Mouse (Mus musculus) heart, embryonic 10.5 days (tissue): ENCODE measurements around the gene Tspyl4. TPM values are rescaled to one million over a fixed set of nuclear protein-coding genes. Genes with fewer than 3 reads are reported as not detected.
"Not testable (repeated sequence)": the region's sequence is repeated elsewhere in the genome, so short reads cannot be mapped to it uniquely, and the experiment has no call there.

ENCODE experiments used
- DNase-seq: peaks from one replicate; pipeline ENCODE4 v3.0.0-alpha.2; 2017; ENCODE audit warnings: low spot score
- H3K27ac ChIP-seq: fragments of 300-500 bp; sonication (generic); 2 replicates; pipeline ENCODE4 v1.5.1; 2016; ENCODE audit warnings: mild to moderate bottlenecking
- H3K27me3 ChIP-seq: fragments of 300-500 bp; sonication (generic); 2 replicates; pipeline ENCODE4 v1.6.1; 2016; ENCODE audit warnings: mild to moderate bottlenecking; ENCODE audit not compliant: poor library complexity, insufficient read depth, severe bottlenecking
- H3K36me3 ChIP-seq: fragments of 300-500 bp; sonication (generic); 2 replicates; pipeline ENCODE4 v1.6.1; 2016; ENCODE audit warnings: mild to moderate bottlenecking, moderate library complexity
- H3K4me1 ChIP-seq: fragments of 300-500 bp; sonication (generic); 2 replicates; pipeline ENCODE4 v1.6.1; 2016; ENCODE audit warnings: mild to moderate bottlenecking
- H3K4me3 ChIP-seq: fragments of 300-500 bp; sonication (generic); 2 replicates; pipeline ENCODE4 v1.5.1; 2016; ENCODE audit warnings: mild to moderate bottlenecking, moderate library complexity
- H3K9me3 ChIP-seq: fragments of 300-500 bp; sonication (generic); 2 replicates; pipeline ENCODE4 v1.6.1; 2016; ENCODE audit warnings: mild to moderate bottlenecking, moderate library complexity
- WGBS: fragments of 180-500 bp; shearing (Covaris S2); methylation state at CpG from one replicate; pipeline ENCODE4 v1.1.7; 2016; 5-methylcytosine and 5-hydroxymethylcytosine counted together
- polyA plus RNA-seq: library from polyadenylated mRNA; unstranded; fragments of >200 nt; fragmentation: Nextera tagmentation; extraction: Ambion mirVana; gene quantifications from 2 replicates; pipeline ENCODE4 v1.2.1, GENCODE M21; 2016

Gene Tspyl4
- 20.7 and 21.7 TPM in 2 replicates for polyA plus RNA-seq

DNA sequence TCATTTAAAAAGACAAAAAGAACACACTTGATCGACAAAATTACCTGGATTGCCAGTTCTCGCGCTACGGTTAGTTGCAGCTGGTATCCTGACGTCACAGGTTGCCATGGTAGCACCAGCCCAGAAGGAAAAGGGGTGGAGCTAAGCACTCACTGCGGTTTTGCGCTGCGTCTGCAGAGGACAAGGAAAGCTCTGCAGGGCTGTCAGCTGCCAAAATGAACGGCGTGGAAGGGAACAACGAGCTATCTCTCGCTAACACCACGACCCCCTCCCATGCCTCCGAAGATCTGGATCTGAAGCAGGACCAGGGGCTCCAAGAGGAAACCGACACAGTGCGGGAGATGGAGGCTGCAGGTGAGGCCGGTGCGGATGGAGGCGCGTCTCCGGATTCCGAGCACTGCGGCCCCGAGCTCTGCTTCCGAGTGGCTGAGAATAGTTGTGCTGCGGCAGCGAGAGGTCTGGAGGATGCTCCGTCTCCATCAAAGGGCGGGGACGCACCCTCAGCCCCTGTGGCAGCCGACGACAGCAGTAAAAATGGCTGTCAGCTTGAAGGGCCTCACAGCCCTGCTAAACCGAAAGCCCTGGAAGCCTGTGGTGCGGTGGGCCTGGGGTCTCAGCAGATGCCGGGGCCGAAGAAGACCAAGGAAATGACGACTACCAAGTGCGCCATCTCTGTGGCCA lies at the start of gene Tspyl4:
Gene Tspyl4, plus strand, starts transcription at position 144 of the 681 bp plus-strand sequence.
- peak; percentile 96 for DNase-seq
- H3K9me3 ChIP-seq = no peaks in the 10 kb centered on the region
- no peaks in the 10 kb centered on the region for H3K27me3 ChIP-seq
- peak within 1 kb of the TSS; percentile 80 for H3K4me3 ChIP-seq
- H3K27ac ChIP-seq = peak within 1 kb of the TSS; percentile 84
- H3K4me1 ChIP-seq = peaks cover 38% of the 10 kb centered on the region
- H3K36me3 ChIP-seq = no peaks in the 10 kb centered on the region
- under 1% methylated on average over 38 of the region's 38 CpGs for WGBS

DNA sequence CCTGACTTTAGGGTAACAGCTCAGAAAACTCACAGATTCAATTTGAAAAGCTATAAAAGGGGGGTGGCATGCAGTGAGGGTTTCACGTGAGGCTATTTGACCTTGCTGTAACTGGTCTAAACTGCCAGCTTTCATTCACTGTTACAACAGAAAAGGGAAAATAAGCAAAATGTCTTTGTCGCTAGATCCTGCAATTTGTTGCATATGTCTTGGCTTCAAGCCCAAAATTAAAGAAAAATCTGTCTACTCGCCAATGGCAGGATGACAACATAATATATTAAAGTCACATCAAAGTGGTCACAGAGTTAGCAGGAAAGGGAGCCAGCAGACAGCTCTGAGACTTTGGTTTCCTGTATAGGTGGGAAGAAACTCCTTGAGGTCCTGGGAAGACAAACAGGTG lies 49.5 kb upstream of the Tspyl4 start:
- Histone ChIP-seq H3K9me3 (no peaks in the 10 kb centered on the region), H3K36me3 (no peaks in the 10 kb centered on the region), H3K4me3 (no peak overlapping the region), H3K4me1 (no peaks in the 10 kb centered on the region), H3K27me3 (no peaks in the 10 kb centered on the region), H3K27ac (no peak overlapping the region)
- no peak for DNase-seq
- WGBS = 66% methylated on average over 3 of the region's 3 CpGs

DNA sequence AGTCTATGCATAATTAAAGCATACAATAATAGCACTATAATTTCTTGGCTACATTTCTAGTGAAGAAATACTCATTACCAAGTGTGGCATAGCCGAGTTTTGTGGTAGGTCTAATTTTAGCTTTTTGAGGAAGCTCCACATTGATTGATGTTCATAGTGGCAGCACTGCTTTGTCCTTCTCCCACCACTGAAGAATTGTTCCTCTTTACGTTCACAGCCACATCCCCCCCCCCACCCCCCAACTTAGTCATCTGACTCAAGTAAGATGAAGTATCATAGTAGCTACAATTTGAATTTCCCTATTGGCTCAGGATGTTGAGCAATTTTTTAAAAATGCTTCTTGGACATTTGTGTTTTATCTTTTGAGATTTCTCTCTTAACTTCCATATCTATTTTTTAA lies 47.6 kb upstream of the Tspyl4 start:
- Histone ChIP-seq H3K27me3 (no peaks in the 10 kb centered on the region), H3K4me3 (no peak overlapping the region), H3K9me3 (no peaks in the 10 kb centered on the region), H3K36me3 (no peaks in the 10 kb centered on the region), H3K4me1 (no peaks in the 10 kb centered on the region), H3K27ac (no peak overlapping the region)
- DNase-seq = no peak
- 55% methylated on average over 2 of the region's 2 CpGs for WGBS

DNA sequence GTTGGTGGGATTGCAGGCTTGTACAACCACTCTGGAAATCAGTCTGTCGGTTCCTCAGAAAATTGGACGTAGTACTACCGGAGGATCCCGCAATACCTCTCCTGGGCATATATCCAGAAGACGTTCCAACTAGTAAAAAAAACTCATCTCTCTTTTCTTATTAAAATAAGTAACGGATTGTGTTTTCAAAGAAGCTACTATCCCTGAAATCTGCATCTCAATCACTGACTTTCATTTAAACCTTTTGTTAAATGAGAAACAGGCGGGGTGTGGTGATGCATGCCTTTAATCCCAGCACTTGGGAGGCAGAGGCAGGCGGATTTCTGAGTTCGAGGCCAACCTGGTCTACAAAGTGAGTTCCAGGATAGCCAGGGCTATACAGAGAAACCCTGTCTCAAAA lies 44.4 kb upstream of the Tspyl4 start:
- not testable (repeated sequence) for DNase-seq, H3K27ac ChIP-seq, H3K36me3 ChIP-seq, H3K9me3 ChIP-seq, H3K4me3 ChIP-seq, H3K4me1 ChIP-seq, H3K27me3 ChIP-seq
- 88% methylated on average over 9 of the region's 9 CpGs for WGBS

DNA sequence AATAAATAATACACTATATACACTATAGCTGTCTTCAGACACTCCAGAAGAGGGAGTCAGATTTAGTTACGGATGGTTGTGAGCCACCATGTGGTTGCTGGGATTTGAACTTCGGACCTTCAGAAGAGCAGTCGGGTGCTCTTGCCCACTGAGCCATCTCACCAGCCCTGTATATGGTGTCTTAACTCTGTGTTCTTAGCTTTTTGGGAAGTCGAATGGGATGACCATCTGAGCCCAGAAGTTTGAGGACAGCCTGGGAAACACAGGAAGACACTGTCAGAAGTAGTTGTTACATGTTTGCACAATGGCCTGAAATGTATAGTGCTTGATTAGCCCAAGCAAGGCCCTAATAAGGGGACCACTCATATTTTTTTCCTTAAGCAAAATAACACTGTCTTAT lies 32.1 kb upstream of the Tspyl4 start:
- Histone ChIP-seq H3K36me3 (no peaks in the 10 kb centered on the region), H3K27ac (no peak overlapping the region), H3K9me3 (no peaks in the 10 kb centered on the region), H3K4me1 (no peaks in the 10 kb centered on the region), H3K27me3 (no peaks in the 10 kb centered on the region), H3K4me3 (no peak overlapping the region)
- no peak for DNase-seq
- 79% methylated on average over 4 of the region's 4 CpGs for WGBS

DNA sequence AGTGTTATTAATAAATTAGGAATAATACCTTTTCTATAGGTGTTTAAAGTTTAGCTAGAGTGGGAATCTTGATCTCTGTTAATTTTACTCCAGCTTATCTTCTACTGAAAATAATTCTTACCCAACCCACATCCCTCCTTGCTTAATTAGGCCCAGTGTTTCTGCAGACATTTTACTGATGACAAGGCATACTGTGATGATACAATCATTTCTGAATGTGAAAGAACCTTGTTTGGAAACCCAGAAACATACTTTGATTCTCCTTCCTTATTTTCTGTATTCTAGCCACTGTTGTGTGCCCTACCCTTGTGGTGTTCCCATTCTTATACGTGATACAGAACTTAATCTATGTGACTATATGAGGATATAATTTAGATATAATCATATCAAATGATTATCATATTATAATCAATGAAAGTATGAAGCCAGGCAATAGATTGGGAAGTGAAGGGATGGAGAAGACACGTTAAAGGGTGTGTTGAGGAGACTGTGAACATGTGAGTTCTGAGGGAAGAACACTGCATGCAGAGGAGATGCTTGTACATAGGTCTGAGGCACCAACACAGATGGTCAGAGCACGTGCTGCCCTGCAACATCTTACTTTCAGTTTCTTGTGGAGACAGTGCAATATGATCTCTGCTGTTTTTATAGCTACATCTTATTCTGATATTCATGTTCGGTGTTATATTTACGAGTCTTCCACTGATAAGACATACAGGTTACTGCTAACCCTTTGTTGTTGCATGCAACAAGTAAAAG lies 29.8 kb upstream of the Tspyl4 start:
- Histone ChIP-seq H3K9me3 (no peaks in the 10 kb centered on the region), H3K27me3 (no peaks in the 10 kb centered on the region), H3K4me3 (no peak overlapping the region), H3K27ac (no peak overlapping the region), H3K4me1 (no peaks in the 10 kb centered on the region), H3K36me3 (no peaks in the 10 kb centered on the region)
- no peak for DNase-seq
- WGBS = 63% methylated on average over 5 of the region's 5 CpGs

DNA sequence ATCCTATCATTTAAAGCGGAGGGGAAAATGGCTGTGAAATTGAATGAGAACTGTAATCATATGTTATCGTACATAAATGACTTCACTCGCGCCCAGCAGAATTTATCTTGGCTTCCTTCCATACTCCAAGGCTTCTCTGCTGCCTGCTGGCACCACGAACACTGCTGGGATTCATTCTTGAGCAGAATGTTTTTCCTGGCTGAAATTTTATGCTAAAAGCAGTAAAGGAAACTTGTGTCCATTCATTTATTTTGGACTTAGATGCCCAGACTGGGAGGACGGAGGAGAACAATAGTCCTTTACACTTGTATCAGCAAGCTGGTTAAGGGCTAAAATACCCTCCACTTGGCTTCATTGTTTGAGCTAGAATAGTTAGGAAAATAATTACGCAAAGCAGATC lies 25.6 kb upstream of the Tspyl4 start:
- no peaks in the 10 kb centered on the region for H3K27me3 ChIP-seq
- no peak overlapping the region for H3K27ac ChIP-seq
- WGBS = 61% methylated on average over 7 of the region's 7 CpGs
- no peaks in the 10 kb centered on the region for H3K36me3 ChIP-seq
- no peak for DNase-seq
- no peaks in the 10 kb centered on the region for H3K9me3 ChIP-seq
- H3K4me1 ChIP-seq = no peaks in the 10 kb centered on the region
- H3K4me3 ChIP-seq = no peak overlapping the region

DNA sequence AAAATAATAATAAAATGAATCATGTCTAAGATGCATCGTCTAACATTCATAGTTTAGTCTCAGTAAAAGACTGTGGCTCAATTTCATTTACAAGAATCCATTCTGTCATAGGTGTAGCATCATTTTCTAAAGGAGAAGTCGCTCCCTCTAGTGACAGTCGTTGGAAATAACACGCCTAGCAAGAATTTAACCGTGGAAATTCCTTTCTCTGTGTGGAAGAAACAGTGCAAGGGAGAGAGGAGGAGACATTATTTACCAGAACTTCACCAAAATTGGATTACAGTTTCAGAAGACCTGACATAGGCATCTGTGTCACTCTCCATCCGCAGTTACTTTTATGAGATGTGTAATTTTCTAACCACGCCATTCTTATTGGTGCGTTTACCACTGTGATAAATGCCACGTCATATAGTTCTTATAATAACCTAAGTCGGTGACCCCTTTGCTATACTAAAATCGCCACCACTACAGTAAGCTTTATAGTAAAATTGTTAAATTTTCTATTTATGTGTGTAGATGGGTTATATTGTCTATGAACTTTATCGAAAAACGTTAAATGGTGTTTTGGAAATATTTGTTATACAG lies 16.6 kb upstream of the Tspyl4 start:
- DNase-seq = no peak
- peaks cover 13% of the 10 kb centered on the region for H3K4me1 ChIP-seq
- H3K27me3 ChIP-seq = no peaks in the 10 kb centered on the region
- H3K36me3 ChIP-seq = no peaks in the 10 kb centered on the region
- H3K27ac ChIP-seq = no peak overlapping the region
- 29% methylated on average over 13 of the region's 13 CpGs for WGBS
- H3K4me3 ChIP-seq = peak overlapping the region; percentile 97
- no peaks in the 10 kb centered on the region for H3K9me3 ChIP-seq

DNA sequence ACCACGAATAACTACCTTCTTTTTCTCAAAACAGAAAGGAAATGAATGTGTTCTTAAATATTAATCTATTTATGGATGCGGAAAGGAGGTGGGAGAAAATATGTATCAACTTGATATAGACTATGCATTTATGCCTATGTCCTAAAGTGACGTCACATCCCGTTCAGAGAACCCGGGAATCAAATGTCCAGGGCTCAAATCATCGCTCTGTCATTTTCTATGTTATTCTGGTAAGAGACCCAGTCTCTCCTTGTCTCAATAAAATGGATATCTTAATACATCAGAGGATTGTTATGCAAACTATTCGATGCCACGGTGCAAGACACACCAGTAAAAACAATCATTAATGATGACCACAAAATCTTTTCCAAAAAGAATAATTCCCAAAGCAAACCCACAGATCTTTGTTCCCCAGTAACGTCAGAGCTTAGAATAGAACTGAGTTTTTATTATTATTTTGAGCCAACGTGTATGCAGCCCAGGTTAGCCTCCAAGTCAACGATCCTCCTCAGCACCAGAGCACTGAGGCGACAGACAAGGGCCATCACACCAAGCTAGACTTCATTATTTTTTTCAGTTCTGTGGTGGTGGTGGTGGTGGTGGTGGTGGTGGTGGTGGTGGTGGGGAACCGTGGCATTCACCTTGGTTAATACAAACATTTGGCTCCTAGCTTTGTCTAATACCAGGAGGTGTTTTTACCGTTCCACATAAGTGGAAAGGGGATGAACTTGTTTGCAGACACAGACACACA lies 15.9 kb upstream of the Tspyl4 start:
- no peak for DNase-seq
- Histone ChIP-seq H3K4me1 (peaks cover 13% of the 10 kb centered on the region), H3K9me3 (no peaks in the 10 kb centered on the region), H3K4me3 (peak overlapping the region; percentile 97), H3K27ac (peak overlapping the region; percentile 96), H3K27me3 (no peaks in the 10 kb centered on the region), H3K36me3 (0 out of 2 replicates have a peak, but pooled peaks cover 4% of the 10 kb centered on the region)
- 21% methylated on average over 14 of the region's 14 CpGs for WGBS

DNA sequence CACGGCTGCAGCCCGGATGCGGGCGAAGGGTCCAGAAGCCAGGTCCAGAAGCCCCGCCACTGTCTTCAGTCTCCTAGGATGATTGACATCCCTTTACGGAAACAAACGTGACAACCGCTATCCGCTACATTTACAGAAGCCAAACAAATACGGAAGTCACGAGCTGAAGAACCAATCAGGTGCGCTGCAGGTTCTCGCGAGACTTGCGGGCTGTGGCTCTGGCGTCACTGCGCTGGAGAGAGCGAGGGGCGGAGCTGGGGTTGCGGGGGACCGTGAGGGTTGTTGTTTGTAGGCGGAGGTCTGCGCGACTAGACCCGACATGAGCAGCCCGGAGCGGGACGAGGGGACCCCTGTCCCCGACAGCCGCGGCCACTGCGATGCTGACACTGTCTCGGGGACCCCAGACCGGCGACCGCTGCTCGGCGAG lies 15.3 kb upstream of the Tspyl4 start, which contains the start of gene Tspyl1:
Gene Tspyl1, plus strand, starts transcription at position 229 of the 427 bp plus-strand sequence.
- Histone ChIP-seq H3K4me1 (peaks cover 13% of the 10 kb centered on the region), H3K9me3 (no peaks in the 10 kb centered on the region), H3K36me3 (peaks cover 5% of the 10 kb centered on the region; the same call in 1 of the 2 replicates), H3K4me3 (peak within 1 kb of the TSS; percentile 97), H3K27me3 (no peaks in the 10 kb centered on the region), H3K27ac (peak within 1 kb of the TSS; percentile 96)
- DNase-seq = peak; percentile 99
- WGBS = under 1% methylated on average over 38 of the region's 38 CpGs

DNA sequence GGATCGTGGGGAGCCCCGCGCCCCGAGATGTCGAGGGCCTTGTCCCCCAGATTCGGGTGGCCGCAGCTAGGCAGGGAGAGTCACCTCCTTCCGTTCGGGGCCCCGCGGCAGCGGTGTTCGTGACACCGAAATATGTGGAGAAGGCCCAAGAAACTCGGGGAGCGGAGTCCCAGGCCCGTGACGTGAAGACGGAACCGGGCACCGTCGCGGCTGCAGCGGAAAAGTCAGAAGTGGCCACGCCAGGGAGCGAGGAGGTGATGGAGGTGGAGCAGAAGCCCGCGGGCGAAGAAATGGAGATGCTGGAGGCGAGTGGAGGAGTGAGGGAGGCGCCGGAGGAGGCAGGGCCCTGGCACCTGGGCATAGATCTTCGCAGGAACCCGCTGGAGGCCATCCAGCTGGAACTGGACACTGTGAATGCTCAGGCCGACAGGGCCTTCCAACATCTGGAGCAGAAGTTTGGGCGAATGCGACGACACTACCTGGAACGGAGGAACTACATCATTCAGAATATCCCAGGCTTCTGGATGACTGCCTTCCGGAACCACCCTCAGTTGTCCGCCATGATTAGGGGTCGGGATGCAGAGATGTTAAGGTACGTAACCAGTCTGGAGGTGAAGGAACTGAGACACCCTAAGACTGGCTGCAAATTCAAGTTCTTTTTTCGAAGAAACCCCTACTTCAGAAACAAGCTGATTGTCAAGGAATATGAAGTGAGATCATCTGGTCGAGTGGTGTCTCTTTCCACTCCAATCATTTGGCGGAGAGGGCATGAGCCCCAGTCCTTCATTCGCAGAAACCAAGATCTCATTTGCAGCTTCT lies 14.6 kb upstream of the Tspyl4 start:
- H3K27ac ChIP-seq = peak overlapping the region; percentile 96
- 4% methylated on average over 47 of the region's 47 CpGs for WGBS
- H3K4me3 ChIP-seq = peak overlapping the region; percentile 97
- DNase-seq = peak; percentile 78
- H3K36me3 ChIP-seq = peaks cover 11% of the 10 kb centered on the region; the same call in 1 of the 2 replicates
- peaks cover 13% of the 10 kb centered on the region for H3K4me1 ChIP-seq
- H3K9me3 ChIP-seq = no peaks in the 10 kb centered on the region
- H3K27me3 ChIP-seq = no peaks in the 10 kb centered on the region

DNA sequence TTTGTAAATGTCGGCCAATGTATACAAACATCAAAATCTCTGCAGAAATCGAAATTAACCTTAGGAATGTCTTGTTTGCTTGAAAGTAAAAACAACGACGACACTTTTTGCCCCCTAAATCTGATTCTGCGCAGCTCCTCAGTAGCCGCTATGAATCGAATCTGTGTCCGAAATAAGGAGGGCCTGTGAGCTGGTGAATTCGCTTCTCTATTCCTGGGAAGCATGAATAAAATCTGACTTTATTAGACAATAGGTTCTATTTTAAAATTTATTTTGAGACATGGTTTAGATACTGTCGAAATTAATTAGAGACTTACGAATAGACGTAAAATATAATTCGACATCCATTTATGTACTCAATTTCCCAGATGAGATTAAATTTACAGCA lies 337 bp upstream of the Tspyl4 start:
- H3K9me3 ChIP-seq = no peaks in the 10 kb centered on the region
- peak overlapping the region; percentile 80 for H3K4me3 ChIP-seq
- no peaks in the 10 kb centered on the region for H3K36me3 ChIP-seq
- no peaks in the 10 kb centered on the region for H3K27me3 ChIP-seq
- DNase-seq = no peak
- WGBS = 5% methylated on average over 13 of the region's 13 CpGs
- peak overlapping the region; percentile 84 for H3K27ac ChIP-seq
- peaks cover 38% of the 10 kb centered on the region for H3K4me1 ChIP-seq
